Mouse (Mus musculus) brain, embryonic 14.5 days (tissue): ENCODE measurements around the gene Ttll4.

ENCODE experiments used
- CTCF ChIP-seq: fragments of 200-500 bp; IDR thresholded peaks from 2 replicates; pipeline ENCODE4 v1.5.1; 2012; ENCODE audit warnings: inconsistent platforms, mild to moderate bottlenecking, moderate library complexity, borderline replicate concordance; ENCODE audit not compliant: insufficient read depth, insufficient read length; ENCODE audit errors: extremely low read depth
- POLR2A ChIP-seq: fragments of 200-500 bp; IDR thresholded peaks from 2 replicates; pipeline ENCODE4 v1.6.1; 2012; ENCODE audit warnings: mild to moderate bottlenecking, inconsistent platforms, borderline replicate concordance; ENCODE audit not compliant: poor library complexity, insufficient read depth, insufficient read length, severe bottlenecking; ENCODE audit errors: extremely low read depth

DNA sequence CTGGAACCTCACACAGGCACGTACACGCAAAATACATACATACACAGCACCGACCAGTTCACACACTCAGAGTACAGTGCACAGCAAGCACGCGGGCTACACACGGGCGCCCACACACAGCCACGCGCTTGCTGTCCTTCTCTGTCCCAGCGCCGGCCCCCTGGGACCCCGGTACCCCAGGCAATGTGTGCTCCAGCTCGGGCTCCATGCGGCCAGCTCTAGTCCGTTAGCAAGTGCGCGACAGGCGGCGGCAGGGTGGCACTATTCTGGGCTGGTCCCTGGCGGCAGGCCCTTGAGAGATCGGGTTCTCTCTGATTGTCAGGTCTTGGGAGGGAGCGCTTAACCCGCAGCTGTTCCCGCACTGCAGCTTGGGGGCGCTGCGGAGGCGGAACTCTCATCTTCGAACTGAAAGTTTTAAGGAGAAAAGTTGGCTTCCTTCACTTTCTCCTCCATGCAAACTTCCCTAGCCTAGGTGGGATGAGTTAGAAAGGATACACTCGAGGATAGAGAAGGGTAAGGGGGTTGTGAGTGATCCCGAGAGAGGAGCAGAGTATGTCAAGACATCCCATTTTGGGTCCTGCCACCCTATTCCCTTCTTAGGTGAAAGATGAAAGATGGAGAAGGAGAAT is 87.2 kb downstream of the Ttll4 start, which contains the start of gene Prkag3:
- TF ChIP-seq POLR2A (no peak), CTCF (peak; percentile 59)
